Mouse (Mus musculus): ENCODE data around the gene Slc25a36.

The Slc25a36 gene

DNA sequence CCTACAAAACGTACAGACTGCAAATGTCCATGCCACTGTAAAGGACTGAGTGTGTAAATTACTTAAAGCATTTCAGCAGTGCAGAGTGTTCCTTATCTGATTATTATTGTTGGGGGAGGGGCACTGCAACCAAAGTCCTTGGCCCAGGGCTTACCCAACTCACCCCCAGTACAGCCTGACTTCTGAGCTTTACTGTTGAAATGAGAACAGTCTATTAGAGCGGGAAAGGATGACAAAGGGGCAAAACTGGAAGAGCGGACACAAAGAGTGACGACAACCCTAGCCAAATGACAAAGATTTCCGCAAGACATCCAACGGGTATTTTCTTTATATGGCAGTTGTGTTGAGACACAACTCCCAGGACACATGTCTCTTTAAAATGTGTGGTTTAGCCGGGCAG, 1.3 kb upstream of the Slc25a36 start:
- DNase-seq (ENCODE audit: extremely low spot score, low read depth, low spot score), result no peak

DNA sequence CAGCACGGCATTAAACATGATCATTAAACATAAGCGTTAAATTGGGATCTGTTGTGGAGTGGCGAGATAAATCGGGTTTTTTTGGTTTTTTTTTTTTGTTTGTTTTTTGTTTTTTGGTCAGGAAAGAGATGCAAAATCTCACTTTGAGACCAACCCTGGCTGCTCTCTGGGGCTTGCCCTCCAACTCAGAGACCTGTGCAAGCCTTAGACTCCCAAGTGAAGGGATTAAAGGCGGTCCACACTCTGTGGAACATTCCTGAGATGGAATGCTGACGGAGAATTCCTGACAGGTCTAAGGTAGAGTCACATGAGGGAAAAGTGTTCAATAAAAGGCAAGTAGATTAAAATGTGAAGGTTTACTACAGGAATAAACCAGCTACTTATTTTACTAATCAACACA, 549 bp upstream of the Slc25a36 start:
- DNase-seq (ENCODE audit: extremely low spot score, low read depth, low spot score), result no peak

DNA sequence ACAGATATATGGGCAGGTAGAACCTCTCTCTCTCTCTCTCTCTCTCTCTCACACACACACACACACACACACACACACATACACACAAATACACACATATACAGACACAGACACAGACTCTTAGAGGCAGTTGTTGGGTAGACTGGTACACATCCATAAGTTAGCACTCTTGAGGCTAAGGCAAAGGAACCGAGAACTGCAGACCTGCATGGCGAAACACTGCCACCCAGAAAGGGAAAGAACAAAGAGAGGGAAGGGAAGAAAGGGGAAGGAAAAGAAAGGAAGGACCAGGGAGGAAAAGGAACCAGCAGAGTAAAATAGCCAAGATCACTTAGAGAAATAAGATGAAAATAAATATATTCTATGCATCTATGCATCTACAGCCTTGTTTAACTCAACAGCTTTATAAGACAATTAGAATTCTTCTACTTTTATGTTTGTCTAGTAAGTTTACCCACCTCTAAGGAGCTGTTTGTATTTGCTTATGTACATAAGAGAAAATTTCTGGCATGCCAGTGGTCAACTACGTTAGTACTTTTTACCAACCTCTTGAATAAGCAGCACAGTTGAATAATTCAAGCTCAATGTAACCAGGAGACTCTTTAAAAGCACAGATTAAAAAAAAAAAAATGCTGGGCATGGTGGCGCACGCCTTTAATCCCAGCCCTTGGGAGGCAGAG, 4.3 kb downstream of the Slc25a36 start:
- DNase-seq (ENCODE audit: extremely low spot score, low read depth, low spot score), result no peak

DNA sequence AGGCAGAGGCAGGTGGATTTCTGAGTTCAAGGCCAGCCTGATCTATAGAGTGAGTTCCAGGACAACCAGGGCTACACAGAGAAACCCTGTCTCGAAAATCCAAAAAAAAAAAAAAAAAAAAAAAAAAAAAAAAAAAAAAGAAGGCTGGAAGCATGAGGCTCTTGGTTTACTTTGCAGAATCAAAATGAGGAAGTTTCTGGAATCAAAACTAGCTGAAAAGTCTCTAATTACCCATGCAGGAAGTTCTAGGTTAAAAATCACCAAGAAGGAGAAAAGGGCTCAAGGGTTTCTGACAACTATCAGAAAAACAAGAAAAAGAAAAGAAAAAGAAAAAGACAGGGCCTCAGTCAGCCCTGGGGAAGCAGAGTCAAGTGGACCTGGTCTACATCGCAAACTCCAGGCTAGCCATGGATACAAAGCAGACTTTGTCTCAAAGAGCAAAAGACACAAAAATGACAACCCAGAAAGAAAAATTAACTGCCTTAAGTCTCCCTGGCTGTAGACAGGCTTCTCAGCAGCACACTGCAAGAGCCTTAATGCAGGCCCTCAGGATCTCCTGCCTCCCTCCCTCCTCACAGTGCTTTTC, 5.5 kb downstream of the Slc25a36 start:
- DNase-seq (ENCODE audit: extremely low spot score, low read depth, low spot score), result no peak

DNA sequence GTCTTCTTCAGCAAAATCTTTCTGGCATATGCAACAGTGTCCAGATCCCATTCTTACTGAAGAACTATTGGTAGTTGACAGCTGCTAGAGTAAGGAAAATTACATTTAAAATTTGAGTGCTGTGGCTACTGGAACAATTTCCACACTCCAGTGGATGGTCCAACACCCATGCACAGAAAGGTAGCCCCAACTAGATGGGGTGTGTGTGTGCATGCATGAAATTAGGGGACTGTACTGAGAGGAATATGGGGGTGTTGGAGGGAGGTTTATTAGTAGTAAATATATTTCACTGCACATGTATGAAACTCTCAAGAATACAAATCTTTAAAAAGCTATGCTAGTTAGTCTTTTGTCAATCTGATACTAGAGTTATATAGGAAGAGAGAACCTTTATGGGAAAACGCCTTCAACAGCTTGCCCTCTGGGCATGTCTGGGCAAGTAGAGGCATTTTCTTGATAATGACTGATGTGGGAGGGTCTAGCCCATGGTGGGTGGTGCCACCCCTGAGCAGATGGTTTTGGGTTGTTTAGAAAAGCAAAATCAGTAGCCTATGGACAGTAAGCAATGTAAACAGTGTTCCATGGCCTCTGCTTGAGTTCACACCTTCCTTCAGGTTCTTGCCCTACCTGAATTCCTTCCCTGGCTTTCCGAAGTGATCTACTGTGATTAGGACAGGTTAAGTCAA, 7.4 kb downstream of the Slc25a36 start:
- DNase-seq (ENCODE audit: extremely low spot score, low read depth, low spot score), result no peak

GRCm38 (mm10) chr9:97098985-97099384, 12.0 kb downstream of the Slc25a36 start:
- DNase-seq (ENCODE audit: extremely low spot score, low read depth, low spot score), result no peak

DNA sequence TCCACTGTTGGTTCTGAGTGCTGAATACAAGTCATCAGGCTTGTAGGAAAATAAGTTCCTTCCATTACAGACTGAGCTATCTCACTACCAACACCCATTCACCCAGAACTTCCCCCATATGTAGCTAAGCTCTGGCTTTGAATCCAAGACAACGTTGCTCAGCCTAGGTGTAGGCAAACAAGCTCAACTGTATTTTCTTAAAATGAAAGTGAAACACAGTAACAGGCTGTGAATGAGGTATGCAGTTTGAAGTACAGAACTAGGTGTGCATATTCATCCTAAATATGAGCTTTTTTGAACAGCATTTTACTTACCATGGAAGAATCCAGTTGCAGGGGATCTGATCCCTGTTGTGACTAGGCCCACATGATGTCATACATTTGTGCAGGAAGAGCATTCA, 14.8 kb downstream of the Slc25a36 start:
- DNase-seq (ENCODE audit: extremely low spot score, low read depth, low spot score), result no peak

DNA sequence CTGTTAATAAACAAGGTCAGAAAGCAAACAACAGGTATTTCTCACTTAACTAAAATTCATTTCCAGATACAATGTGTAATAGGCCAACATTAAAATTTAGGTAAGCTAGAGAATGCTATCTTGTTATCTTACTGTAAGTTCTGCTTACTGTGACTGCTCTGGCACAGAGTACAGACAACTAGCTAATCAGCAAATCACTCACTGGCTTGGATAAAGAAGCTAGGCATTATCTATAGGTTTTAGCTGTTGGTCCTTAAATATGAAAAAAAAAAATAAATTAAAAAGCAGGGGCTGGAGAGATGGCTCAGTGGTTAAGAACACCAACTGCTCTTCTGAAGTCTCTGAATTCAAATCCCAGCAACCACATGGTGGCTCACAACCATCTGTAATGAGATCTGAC, 23.1 kb downstream of the Slc25a36 start:
- no peak for DNase-seq (ENCODE audit: extremely low spot score, low read depth, low spot score)

DNA sequence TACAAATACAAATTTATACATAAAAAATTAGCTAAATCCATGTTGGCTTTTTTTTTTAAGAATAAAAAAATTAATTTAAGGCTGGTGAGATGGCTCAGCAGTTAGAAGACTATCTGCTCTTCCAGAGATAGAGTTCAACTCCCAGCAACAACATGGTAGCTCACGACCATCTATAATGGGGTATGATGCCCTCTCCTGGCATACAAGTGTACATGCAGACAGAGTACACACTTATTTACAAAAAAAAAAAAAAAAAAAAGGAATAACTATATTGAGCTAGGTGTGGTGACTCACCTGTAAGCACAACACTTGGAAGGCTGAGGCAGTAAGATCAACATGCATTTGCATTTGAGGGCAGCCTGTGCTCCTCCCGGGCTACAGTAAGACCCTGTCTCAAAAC, 26.3 kb downstream of the Slc25a36 start:
- DNase-seq (ENCODE audit: extremely low spot score, low read depth, low spot score), result no peak

GRCm38 (mm10) chr9:97081106-97081862, 29.7 kb downstream of the Slc25a36 start:
- DNase-seq (ENCODE audit: extremely low spot score, low read depth, low spot score), result no peak

- no peak for DNase-seq (ENCODE audit: extremely low spot score, low read depth, low spot score)
Observed at GRCm38 (mm10) chr9:97069911-97070310, 41.0 kb downstream of the Slc25a36 start.

DNA sequence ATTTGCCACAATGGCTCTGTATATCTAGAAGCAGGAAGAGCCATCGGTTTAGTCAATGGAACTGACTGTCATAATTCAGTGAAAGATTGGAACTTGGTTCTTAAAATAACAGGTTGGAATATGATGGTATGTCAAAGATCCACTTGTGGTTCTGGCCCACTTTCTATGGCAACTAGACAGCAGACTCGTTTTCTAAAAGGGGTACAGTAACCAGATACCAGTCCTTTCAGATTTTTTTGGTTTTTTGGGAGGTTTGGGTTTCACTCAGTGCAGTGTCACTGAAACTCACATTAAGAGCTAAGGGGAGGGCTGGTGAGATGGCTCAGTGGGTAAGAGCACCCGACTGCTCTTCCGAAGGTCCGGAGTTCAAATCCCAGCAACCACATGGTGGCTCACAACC, 41.5 kb downstream of the Slc25a36 start:
- DNase-seq (ENCODE audit: extremely low spot score, low read depth, low spot score), result no peak

GRCm38 (mm10) chr9:97068201-97069095, 42.5 kb downstream of the Slc25a36 start:
- DNase-seq (ENCODE audit: extremely low spot score, low read depth, low spot score), result peak; percentile 82

DNA sequence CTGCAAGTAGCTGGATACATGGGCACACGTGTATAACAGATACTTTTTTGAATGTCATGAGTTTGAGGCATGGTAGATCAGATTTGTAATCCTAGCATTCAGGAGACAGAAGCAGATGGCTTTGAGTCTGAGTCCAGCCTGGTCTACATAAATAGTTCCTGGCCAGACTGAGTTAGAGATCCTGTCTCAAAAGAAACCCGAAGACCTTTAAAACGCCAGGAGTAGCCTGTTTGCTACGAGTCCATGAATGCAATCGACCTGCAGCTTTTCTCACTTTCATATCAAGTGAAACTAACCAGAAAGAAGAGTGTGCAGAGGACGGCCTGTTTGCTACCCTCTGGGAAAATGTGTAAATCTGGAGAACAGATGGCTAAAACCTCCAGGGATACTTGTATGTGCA, 43.2 kb downstream of the Slc25a36 start:
- DNase-seq (ENCODE audit: extremely low spot score, low read depth, low spot score), result no peak

GRCm38 (mm10) chr9:97065885-97066284, 45.1 kb downstream of the Slc25a36 start:
- DNase-seq (ENCODE audit: extremely low spot score, low read depth, low spot score), result no peak

DNA sequence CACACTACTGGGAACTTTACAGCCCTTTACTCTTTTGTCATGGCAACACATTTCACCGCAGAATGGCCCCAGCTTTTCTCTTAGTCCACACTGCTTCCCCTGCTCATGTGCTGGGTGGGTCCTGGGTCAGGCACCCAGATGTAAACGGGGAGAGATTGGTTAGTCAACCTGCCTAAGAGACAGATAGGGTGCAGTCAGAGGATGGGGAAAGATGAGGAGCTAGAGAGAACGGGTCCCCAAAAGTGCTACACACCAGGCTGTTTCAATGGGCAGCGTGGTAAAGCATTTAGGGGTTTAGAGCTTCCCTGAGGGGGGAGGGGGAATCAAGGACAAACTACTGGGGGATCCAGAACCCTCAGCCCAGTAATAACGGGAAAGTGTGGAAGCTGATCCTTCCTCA, 45.7 kb downstream of the Slc25a36 start:
- DNase-seq (ENCODE audit: extremely low spot score, low read depth, low spot score), result no peak

DNA sequence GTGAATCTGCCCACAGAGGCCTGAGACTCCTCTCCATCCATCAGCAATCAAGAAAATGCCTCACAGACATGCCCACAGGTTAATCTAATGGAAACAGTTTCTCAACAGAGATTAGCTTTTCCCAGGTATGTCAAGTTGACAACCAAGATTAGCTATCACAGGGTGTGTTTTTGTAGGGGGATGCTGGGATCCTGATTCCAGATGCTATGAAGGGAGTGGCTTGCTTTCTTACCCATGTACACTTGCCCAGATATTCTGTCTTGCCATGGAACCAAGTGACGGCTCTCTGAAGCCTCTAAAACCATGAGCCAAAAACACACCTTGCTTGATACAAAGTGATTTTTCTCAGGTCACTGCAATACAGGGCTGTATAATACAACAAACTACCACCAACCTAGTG, 46.8 kb downstream of the Slc25a36 start:
- no peak for DNase-seq (ENCODE audit: extremely low spot score, low read depth, low spot score)

DNA sequence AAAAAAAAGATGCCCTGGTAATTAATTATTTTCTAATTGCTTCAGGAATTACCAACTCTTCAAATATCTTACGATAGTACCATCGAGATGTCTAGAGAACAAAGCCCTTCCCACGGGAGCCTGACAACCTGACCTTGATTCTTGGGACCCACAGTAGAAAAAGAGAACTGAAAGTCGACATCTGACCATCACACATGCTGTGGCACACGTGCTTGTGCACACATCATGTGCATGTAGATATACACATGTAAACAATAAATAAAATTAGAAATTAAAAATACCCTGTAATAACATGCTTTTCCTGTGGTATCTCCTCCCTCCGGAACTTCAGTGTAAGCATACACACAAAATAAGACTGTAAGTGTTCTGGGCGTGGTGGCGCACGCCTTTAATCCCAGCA, 49.3 kb downstream of the Slc25a36 start:
- no peak for DNase-seq (ENCODE audit: extremely low spot score, low read depth, low spot score)

GRCm38 (mm10) chr9:97056541-97057338, 54.2 kb downstream of the Slc25a36 start:
- no peak for DNase-seq (ENCODE audit: extremely low spot score, low read depth, low spot score)

DNA sequence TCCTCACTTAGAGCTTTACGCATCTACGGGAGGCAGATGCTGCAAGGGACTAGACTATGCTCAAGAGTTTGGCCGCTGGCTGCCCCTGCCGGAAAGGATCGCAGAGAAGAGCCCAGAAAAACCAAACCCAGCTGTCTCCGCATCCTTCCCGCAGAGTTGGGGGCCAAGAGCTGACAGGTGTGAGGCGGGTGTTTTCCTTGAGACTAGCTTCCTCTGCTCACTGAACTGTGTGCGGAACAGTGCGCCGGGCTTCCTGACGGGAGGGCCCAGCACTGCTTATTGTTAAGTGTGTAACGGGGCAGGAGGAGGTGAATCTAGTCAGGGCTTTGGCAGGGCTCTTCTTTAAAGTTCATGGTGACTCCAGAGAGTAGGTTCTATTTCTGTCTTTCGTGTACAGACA, 55.1 kb downstream of the Slc25a36 start:
- no peak for DNase-seq (ENCODE audit: extremely low spot score, low read depth, low spot score)
